Mouse (Mus musculus): Measurements from ENCODE around the gene Sgcd.

DNA sequence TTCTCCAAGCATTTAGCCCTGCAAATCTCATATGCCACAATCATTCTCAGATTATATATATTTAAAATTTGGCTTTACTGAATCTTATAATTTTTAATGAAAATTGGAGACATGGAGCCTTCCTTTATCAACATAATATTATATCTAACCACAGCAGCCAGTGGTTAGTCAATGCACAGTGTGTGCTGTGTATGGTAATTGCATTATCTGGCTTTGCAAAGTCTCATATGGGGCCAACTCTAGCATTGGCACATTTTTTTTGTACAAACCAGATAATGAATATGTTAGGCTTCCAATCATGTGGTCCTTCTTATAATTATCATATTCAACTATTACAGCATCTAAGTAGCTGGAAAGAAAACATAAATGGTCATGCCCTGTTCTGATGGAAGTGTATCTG is 599.4 kb downstream of the Sgcd start:
- TF ChIP-seq CTCF (IDR thresholded peaks at IDR 0.05; ENCODE audit: extremely low read depth, insufficient read depth, low read length) = no peak
- no peak for TF ChIP-seq POLR2A (IDR thresholded peaks at IDR 0.05; ENCODE audit: extremely low read depth, insufficient read depth, low read length)

Data from cortical plate, adult 2 months (tissue).